Mouse (Mus musculus): ENCODE measurements around the gene Gng12. TPM values are rescaled to one million over a fixed set of nuclear protein-coding genes. Genes with fewer than 3 reads are reported as not detected.

Gene Gng12
- polyA plus RNA-seq, 1 experiment from 2014 or later, result 51.5 TPM

DNA sequence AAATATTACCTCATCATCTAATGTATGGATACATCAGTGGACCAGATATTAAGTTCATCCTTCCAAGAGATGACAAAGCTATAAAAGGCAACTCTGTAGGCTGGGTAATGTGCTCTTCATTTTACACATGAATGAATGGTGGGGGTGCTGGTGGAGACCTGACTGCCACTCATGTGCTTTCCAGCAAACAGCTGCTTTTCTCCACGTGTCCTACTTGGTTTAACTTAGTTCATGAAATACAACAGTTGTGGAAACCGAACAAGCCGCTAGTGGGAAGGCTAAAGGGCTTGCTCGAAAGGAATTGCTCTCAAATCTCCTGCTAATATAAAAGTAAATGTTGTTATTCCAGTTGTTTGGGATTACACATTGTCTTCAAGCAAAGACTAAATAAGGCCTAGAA, 137.4 kb downstream of the Gng12 start:
- Histone ChIP-seq H3K4me2 (peak overlapping the region; percentile 23; the same call in 1 of the 2 replicates), H3K9ac (ENCODE audit: low read depth, low read length) (no peak overlapping the region; the same call in 1 of the 2 replicates), H3K36me3 (ENCODE audit: control insufficient read depth, insufficient read depth, low read length) (no peaks in the 10 kb centered on the region), H3K9me3 (ENCODE audit: control insufficient read depth, low read length) (no peaks in the 10 kb centered on the region), H3K27ac (ENCODE audit: low read depth, low read length) (peak overlapping the region; percentile 96), H3K4me1 (replicated peaks; ENCODE audit: control insufficient read depth, insufficient read depth, low read length) (peaks cover 20% of the 10 kb centered on the region), H3K27me3 (replicated peaks; ENCODE audit: control insufficient read depth, insufficient read depth, low read length) (no peaks in the 10 kb centered on the region), H3K4me3 (ENCODE audit: low read depth, low read length) (0 out of 2 replicates have a peak overlapping the region, but pooled peaks have one; percentile 35)
- ATAC-seq (replicated peaks; ENCODE audit: low FRiP score) (no peak), DNase-seq (ENCODE audit: low spot score) (no peak)
- WGBS, result 68% methylated on average over 4 of the region's 4 CpGs

DNA sequence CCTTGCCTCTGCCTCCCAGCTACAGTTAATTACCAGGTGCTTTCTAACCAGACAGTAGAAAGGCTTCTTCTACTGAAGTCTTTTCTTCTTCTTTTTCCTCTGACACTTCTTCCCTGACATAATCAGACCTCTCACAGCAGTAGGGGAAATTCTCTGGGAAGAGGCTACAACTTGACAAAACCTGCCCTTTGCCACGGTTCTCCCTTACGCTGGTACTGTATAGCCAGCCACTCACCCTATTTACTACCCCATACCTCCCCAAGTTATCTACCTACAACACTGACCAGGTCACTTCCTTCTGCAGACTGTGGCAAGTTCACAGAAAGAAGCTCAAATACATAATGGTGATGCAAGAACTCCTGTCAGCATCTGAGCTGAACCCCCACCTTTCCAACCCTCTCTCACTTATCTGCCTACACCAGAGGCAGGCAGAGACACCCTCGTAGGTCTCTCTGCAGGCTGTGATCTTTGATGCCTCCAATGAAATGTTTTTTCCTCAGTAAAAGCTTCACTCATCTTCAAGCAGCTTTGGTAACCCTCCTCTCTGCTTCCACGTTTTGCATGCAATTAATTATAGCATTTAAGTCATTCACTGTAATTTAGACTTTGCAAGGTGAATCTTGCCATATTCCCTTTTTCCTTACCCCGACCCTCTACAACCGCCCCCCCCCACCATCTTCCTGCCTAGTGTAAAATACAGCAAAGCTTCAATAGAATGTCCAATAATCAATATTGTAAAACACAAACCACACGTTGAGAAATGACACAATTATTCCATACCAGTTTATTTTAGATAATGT, 138.3 kb downstream of the Gng12 start:
- whole genome bisulfite sequencing, result 28% methylated on average over 7 of the region's 7 CpGs
- DNase-seq (ENCODE audit: low spot score) (no peak), ATAC-seq (replicated peaks; ENCODE audit: low FRiP score) (peak; percentile 66)
- Histone ChIP-seq H3K4me2 (peak overlapping the region; percentile 63), H3K4me3 (ENCODE audit: low read depth, low read length) (peak overlapping the region; percentile 35), H3K27me3 (replicated peaks; ENCODE audit: control insufficient read depth, insufficient read depth, low read length) (no peaks in the 10 kb centered on the region), H3K9me3 (ENCODE audit: control insufficient read depth, low read length) (no peaks in the 10 kb centered on the region), H3K27ac (ENCODE audit: low read depth, low read length) (peak overlapping the region; percentile 96), H3K9ac (ENCODE audit: low read depth, low read length) (peak overlapping the region; percentile 67), H3K36me3 (ENCODE audit: control insufficient read depth, insufficient read depth, low read length) (no peaks in the 10 kb centered on the region), H3K4me1 (replicated peaks; ENCODE audit: control insufficient read depth, insufficient read depth, low read length) (peaks cover 17% of the 10 kb centered on the region)

DNA sequence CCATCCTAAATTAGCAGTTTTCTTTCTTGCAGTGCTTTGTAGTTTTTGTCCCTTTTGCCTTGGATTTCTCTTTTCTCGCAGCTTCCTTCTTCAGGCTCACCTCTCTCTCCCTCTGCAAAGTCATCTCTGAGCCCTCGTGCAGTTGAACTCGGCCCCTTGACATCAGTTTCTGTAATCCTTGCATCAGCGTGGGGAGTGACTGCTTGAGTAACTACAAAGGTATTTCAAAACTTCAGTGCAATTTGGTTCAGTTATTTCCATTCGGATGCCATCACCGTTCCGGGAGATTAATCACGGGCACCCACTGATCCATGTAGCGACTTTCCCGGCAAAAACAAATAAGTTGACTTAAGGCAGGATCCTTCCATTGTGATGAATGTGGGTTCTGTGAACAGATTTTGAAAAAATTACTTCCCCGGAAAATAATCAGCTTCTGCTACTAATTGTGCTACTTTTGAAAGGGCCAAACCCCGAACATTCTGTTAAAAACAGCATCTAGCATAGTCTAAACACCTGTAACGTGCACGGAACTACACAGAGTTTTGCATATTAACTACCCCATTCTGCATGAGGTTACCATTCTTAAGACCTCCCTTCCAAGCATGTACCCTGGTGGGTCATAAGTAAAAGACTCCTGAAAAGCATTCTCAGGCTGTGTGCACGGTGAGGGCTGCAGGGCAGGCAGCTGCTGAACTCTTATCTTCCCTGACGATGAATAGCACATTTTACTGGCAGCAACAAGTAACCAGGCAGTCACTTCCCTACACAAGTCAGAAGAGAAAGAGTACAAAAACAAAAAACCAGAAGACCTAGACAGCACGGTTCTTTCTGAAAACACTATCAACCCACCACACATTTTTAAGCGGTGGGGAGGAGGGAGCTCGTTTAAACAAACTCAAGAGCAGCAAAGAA, 139.4 kb downstream of the Gng12 start:
- Histone ChIP-seq H3K9ac (ENCODE audit: low read depth, low read length) (peak overlapping the region; percentile 95), H3K27me3 (replicated peaks; ENCODE audit: control insufficient read depth, insufficient read depth, low read length) (no peaks in the 10 kb centered on the region), H3K4me3 (ENCODE audit: low read depth, low read length) (peak overlapping the region; percentile 95), H3K4me1 (replicated peaks; ENCODE audit: control insufficient read depth, insufficient read depth, low read length) (peaks cover 15% of the 10 kb centered on the region), H3K36me3 (ENCODE audit: control insufficient read depth, insufficient read depth, low read length) (no peaks in the 10 kb centered on the region), H3K9me3 (ENCODE audit: control insufficient read depth, low read length) (no peaks in the 10 kb centered on the region), H3K27ac (ENCODE audit: low read depth, low read length) (peak overlapping the region; percentile 99), H3K4me2 (peak overlapping the region; percentile 73)
- ATAC-seq (replicated peaks; ENCODE audit: low FRiP score) (peak; percentile 59), DNase-seq (ENCODE audit: low spot score) (peak; percentile 57)
- WGBS, result 22% methylated on average over 19 of the region's 19 CpGs

DNA sequence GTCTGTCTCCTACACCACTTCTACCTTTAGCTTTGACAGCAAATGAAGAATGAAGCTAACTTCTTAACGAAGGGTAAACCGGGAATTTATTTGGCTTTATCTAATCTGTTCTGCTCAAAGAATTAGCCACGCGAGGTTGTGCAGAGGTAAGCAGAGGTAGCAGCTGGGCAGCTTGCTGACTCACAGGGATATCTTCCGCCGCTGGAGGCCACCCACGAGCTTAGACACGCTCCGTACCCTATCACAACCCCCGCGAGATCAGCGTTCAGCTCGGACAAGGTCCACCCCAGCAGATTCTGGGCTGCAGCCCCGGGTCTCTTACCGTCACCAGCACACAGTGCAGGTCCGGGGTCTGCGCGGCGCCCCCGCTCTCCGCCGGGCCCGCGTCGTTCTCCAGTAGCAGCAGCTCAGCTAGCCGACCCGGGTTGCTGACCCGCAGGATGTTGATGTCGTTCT, 140.2 kb downstream of the Gng12 start:
- peak; percentile 82 for DNase-seq (ENCODE audit: low spot score)
- peak; percentile 72 for ATAC-seq (replicated peaks; ENCODE audit: low FRiP score)
- under 1% methylated on average over 29 of the region's 29 CpGs for WGBS
- no peaks in the 10 kb centered on the region for H3K36me3 ChIP-seq (ENCODE audit: control insufficient read depth, insufficient read depth, low read length)
- no peaks in the 10 kb centered on the region for H3K27me3 ChIP-seq (replicated peaks; ENCODE audit: control insufficient read depth, insufficient read depth, low read length)
- H3K9me3 ChIP-seq (ENCODE audit: control insufficient read depth, low read length), result no peaks in the 10 kb centered on the region
- H3K9ac ChIP-seq (ENCODE audit: low read depth, low read length), result peak overlapping the region; percentile 95
- H3K4me3 ChIP-seq (ENCODE audit: low read depth, low read length), result peak overlapping the region; percentile 95
- H3K27ac ChIP-seq (ENCODE audit: low read depth, low read length), result peak overlapping the region; percentile 99
- peaks cover 15% of the 10 kb centered on the region for H3K4me1 ChIP-seq (replicated peaks; ENCODE audit: control insufficient read depth, insufficient read depth, low read length)
- peak overlapping the region; percentile 73 for H3K4me2 ChIP-seq

DNA sequence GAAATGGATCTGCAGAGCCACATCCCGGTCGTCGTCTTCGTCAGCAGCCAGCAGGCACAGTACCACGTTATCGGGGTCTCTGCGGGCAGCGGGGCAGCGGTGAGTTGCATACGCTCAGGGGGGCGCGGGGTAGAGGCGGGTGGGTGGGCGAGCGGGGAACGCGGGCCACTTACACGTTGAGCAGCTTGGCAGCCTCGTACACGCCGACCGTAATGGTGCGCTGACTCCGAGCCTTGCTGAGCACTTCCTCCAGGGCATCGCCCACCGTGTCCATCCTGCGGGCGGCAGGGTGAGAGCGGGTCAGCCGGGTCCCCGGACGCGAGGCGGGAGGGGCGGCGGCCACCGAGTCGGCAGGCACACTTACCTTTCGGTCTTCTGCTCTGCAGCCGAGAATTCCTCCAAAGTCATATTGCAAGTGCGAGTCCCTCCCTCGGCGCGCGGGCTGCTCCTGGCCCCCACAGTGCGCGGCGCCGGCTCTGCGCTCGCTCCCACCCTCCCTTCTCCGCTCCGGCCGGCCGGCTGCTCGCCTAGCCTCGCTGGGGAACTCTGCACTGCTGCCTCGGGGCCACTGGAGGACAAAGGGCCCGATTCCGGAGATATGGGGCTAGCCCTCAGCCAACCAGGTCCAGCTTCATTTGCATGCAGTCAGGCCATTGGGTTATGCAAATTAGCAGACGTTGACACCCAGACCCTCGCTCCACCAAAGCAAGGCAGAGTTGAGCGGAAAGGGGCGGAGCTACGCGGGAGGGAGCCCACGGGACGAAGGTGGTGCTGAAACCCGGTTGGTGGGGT, 140.8 kb downstream of the Gng12 start, which contains the start of gene Gadd45a:
Gene Gadd45a, minus strand, starts transcription at position 621 of the 792 bp plus-strand sequence.
- ATAC-seq (replicated peaks; ENCODE audit: low FRiP score), result peak; percentile 93
- under 1% methylated on average over 69 of the region's 69 CpGs for WGBS

DNA sequence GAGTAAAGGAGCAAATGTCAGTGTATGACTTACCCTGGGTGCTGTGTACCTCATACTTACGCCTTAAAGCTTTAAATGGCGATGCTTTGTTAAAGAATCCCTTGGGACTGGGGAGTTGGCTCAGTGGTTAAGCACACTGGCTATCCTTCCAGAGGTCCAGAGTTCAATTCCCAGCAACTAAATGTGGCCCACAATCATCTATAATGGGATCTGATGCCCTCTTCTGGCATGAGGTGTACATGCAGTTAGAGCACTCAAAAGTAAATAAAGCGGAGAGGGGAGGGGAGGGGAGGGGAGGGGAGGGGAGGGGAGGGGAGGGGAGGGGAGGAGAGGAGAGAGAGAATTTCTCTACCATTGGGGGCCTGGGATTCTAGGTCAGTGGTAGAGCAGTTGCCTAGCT, 142.8 kb downstream of the Gng12 start:
- WGBS, result 96% methylated on average over 2 of the region's 3 CpGs
- Histone ChIP-seq H3K4me2 (no peak overlapping the region), H3K9me3 (ENCODE audit: control insufficient read depth, low read length) (no peaks in the 10 kb centered on the region), H3K4me3 (ENCODE audit: low read depth, low read length) (no peak overlapping the region), H3K36me3 (ENCODE audit: control insufficient read depth, insufficient read depth, low read length) (no peaks in the 10 kb centered on the region), H3K9ac (ENCODE audit: low read depth, low read length) (no peak overlapping the region), H3K27me3 (replicated peaks; ENCODE audit: control insufficient read depth, insufficient read depth, low read length) (no peaks in the 10 kb centered on the region), H3K27ac (ENCODE audit: low read depth, low read length) (no peak overlapping the region), H3K4me1 (replicated peaks; ENCODE audit: control insufficient read depth, insufficient read depth, low read length) (peaks cover 11% of the 10 kb centered on the region)
- no peak for DNase-seq (ENCODE audit: low spot score)
- ATAC-seq (replicated peaks; ENCODE audit: low FRiP score), result no peak

More for the DNA sequence above, 140.8 kb downstream of the Gng12 start, which contains the start of gene Gadd45a:
- no peaks in the 10 kb centered on the region for H3K27me3 ChIP-seq (replicated peaks; ENCODE audit: control insufficient read depth, insufficient read depth, low read length)
- DNase-seq (ENCODE audit: low spot score), result peak; percentile 92
- peaks cover 15% of the 10 kb centered on the region for H3K4me1 ChIP-seq (replicated peaks; ENCODE audit: control insufficient read depth, insufficient read depth, low read length)
- peak within 1 kb of the TSS; percentile 95 for H3K4me3 ChIP-seq (ENCODE audit: low read depth, low read length)
- H3K36me3 ChIP-seq (ENCODE audit: control insufficient read depth, insufficient read depth, low read length), result no peaks in the 10 kb centered on the region
- H3K9me3 ChIP-seq (ENCODE audit: control insufficient read depth, low read length), result no peaks in the 10 kb centered on the region
- H3K27ac ChIP-seq (ENCODE audit: low read depth, low read length), result peak within 1 kb of the TSS; percentile 99
- peak within 1 kb of the TSS; percentile 95 for H3K9ac ChIP-seq (ENCODE audit: low read depth, low read length)
- peak within 1 kb of the TSS; percentile 73 for H3K4me2 ChIP-seq

DNA sequence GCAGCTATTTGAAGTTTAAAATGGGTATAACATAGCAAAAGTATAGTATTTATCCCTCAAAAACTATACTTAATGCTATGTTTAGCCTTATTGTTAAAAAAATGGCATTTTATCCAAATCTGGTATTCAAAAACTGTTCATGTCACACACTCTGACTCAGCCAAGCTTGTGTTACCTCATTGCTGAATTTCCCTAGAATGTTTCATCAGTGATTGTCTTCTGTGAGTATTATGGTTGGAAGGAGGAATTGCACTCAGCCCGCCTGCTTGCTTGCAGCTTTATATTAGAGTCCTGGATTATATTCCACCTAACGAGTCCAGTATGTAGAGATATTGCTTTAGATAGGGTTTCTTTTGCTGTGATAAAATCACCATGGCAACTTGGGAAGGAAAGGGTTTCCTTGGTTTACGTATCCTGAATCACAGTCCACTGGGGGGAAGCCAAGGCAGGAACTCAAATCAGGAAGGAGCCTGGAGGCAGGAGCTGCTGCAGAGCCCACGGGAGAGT, 144.8 kb downstream of the Gng12 start:
- H3K27ac ChIP-seq (ENCODE audit: low read depth, low read length), result no peak overlapping the region
- 59% methylated on average over 4 of the region's 4 CpGs for WGBS
- ATAC-seq (replicated peaks; ENCODE audit: low FRiP score) (no peak), DNase-seq (ENCODE audit: low spot score) (no peak)
- H3K9ac ChIP-seq (ENCODE audit: low read depth, low read length), result no peak overlapping the region
- H3K27me3 ChIP-seq (replicated peaks; ENCODE audit: control insufficient read depth, insufficient read depth, low read length), result no peaks in the 10 kb centered on the region
- peaks cover 3% of the 10 kb centered on the region; the same call in 1 of the 2 replicates for H3K4me1 ChIP-seq (replicated peaks; ENCODE audit: control insufficient read depth, insufficient read depth, low read length)
- H3K4me3 ChIP-seq (ENCODE audit: low read depth, low read length), result no peak overlapping the region
- H3K9me3 ChIP-seq (ENCODE audit: control insufficient read depth, low read length), result no peaks in the 10 kb centered on the region
- H3K4me2 ChIP-seq, result no peak overlapping the region
- no peaks in the 10 kb centered on the region for H3K36me3 ChIP-seq (ENCODE audit: control insufficient read depth, insufficient read depth, low read length)

DNA sequence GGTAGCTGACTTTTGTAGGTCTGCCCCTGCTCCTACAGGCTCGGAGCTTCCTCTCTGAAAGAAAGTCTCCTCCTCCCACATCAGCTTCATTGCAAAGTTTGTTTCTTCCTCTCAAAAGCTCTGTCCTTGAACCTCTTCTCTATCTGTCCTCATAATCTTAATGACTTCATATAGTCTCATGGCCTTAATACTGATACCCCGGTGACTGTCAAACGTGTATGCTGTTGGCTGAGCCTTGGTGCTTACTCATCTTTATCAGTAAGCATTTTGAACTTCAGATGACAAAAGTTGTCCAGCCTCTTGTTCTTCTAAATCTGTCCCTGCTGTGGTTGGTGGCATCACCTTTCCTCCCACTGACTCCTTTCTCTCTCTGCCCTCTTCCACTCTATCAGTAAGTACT, 149.2 kb downstream of the Gng12 start:
- Histone ChIP-seq H3K9me3 (ENCODE audit: control insufficient read depth, low read length) (no peaks in the 10 kb centered on the region), H3K27ac (ENCODE audit: low read depth, low read length) (no peak overlapping the region), H3K4me1 (replicated peaks; ENCODE audit: control insufficient read depth, insufficient read depth, low read length) (peaks cover 12% of the 10 kb centered on the region), H3K27me3 (replicated peaks; ENCODE audit: control insufficient read depth, insufficient read depth, low read length) (no peaks in the 10 kb centered on the region), H3K9ac (ENCODE audit: low read depth, low read length) (no peak overlapping the region), H3K4me3 (ENCODE audit: low read depth, low read length) (no peak overlapping the region), H3K36me3 (ENCODE audit: control insufficient read depth, insufficient read depth, low read length) (no peaks in the 10 kb centered on the region), H3K4me2 (no peak overlapping the region)
- DNase-seq (ENCODE audit: low spot score) (no peak), ATAC-seq (replicated peaks; ENCODE audit: low FRiP score) (no peak)
- WGBS, result 66% methylated on average over 3 of the region's 3 CpGs
